Mouse (Mus musculus) yolk sac, embryonic 10.5 days (tissue): ENCODE results near the gene Nlrc4.

ENCODE experiments used
- DNase-seq: peaks from one replicate; pipeline ENCODE4 v3.0.0-alpha.2; 2017; ENCODE audit warnings: low spot score

Gene Nlrc4

GRCm38 (mm10) chr17:74430074-74430473 lies 28.9 kb downstream of the Nlrc4 start:
- DNase-seq = no peak

DNA sequence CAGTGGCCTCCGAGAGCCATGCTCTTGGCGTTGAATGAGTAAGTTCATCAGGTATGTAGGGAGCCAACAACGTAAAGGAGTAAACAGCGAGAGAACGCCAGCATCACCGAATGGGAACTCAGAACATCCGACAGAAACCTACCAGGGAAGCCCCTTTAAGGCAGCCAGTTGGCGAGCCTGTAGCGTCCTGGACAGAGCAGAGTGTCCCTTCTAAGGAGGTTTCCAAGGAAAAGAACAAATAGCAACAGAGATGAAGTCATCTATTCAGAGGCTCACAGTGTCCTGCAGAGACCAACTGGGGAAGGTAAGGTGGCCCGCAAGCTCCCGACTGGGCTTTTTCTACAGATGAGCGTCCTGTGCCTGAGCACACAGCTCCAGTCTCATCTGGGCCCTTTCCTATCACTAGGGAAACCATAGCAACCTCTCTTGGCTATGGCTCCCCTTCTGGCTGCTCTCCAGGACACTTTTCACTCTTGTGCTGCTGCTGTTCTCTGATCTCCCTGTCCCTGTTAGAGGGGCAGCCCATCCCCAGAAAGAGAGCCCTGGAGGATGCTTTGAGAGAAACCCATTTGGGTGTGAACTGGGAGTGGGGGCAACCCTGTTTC lies 34.4 kb downstream of the Nlrc4 start:
- DNase-seq = no peak

DNA sequence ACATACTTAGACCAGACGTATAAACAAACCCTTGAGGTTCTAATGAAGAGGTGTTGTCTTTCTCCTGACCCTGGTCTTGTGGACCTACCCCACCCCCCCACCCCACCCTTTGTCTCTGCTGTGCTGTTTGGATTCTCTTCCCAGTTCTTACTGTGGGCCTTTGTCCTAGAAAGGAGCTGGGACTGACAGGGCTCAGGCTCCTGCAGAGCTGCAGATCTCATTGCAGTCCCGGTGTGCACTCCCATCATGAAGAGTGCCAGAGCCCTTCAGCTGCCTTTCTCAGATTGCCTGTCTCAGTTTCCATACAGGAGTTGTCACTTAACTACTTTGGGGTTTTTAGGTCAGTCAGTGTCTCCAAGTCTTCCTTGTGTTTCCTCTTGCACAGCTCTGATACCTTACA lies 38.3 kb downstream of the Nlrc4 start:
- DNase-seq = no peak

DNA sequence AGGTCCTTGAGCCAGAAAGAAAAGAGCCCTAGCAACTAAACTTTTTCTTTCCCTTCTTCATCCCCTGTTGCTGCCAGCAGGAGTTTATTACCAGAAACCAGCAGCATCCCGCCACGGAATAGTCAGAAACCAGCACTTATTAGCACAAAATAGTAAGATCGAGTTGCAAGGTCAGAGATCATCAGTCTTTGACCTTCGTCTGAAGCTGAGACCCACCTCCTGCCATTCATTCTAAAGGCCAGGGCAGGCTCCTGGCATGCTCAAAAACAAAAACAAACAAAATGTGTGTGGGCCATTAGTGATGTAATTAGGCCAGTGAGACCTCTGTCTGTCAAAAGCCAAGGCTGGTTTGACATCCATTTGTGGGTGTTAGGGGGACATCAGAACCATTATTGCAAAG lies 40.8 kb downstream of the Nlrc4 start:
- DNase-seq = no peak

DNA sequence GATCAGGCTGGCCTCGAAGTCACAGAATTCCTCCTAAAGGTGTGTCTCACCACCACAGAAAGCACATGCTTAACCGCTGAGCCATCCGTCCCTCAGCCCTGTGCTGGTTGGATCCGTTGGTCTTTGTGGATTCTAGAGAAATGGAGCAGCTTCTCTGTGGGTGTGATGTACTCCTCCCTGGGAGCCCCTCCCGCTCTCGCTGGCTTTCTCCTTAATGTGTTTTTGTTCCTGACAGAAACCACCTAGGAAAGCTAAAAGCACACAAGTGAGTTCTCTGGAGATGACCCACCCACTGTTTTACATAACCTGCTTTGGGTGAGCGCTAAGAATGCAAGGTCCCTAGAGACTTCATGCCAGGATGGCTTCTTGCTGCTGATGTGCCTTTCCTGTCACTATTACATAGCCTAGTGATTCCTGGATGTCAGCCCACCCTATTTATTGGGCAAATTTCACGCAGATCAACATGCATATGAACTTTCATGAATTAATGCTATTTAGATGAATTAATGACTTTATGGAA lies 42.0 kb downstream of the Nlrc4 start:
- no peak for DNase-seq

DNA sequence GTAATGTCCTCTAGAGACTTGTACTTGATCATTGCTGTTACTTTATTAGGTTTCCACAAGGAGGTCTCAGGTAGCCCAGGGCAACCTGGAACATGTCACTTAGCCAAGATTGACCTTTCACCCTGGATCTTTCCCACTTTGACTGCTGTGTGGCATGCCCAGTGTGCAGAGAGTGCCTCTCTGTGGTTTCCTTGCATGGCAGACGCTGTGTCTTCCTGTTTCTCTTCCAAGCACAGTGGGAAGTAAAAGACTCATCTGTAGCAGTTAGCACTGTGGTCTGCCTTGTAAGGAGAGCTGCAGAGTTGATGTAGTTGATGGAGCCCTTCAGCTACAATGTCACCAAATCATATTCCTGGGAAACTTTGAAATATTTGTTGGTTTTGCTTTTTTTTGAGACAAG lies 44.3 kb downstream of the Nlrc4 start:
- DNase-seq = no peak

DNA sequence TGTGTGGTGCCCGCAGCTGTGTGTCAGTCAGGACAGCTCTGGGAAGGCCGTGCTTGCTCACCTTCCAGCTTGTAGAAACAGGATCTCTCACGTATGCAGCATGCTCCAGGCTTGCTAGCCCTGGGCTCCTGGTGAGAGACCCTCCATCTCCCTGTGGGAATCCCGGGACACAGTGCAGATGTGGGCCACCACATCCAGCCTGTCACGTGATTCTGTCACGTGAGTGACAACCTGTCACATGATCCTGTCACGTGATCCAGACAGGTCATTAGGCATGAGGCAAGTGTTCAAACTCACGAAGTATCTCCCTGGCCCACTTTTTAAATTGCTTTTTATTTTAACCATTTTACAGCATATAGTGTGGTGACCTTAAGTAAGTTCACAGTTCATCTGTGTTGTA lies 45.6 kb downstream of the Nlrc4 start:
- no peak for DNase-seq

DNA sequence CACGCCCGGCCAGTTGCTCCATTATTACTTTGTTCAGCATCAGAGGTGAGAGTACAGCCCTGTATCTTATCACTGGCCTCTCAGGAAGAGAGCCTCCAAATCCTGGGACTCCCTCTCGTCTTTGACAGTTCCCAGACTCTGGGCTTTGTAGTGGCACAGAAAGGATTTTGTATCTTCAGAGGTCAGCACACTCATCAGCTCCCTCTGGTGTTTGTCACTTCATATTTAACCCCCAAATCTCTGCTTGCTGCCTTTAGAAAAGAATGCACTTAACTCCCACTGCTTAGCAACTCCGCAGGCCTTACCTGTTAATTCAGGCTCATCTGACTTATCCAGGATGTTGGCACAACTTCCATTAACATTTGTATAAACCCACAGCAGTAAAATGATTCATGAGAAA lies 49.2 kb downstream of the Nlrc4 start:
- no peak for DNase-seq

GRCm38 (mm10) chr17:74406487-74406886 lies 52.5 kb downstream of the Nlrc4 start:
- no peak for DNase-seq

DNA sequence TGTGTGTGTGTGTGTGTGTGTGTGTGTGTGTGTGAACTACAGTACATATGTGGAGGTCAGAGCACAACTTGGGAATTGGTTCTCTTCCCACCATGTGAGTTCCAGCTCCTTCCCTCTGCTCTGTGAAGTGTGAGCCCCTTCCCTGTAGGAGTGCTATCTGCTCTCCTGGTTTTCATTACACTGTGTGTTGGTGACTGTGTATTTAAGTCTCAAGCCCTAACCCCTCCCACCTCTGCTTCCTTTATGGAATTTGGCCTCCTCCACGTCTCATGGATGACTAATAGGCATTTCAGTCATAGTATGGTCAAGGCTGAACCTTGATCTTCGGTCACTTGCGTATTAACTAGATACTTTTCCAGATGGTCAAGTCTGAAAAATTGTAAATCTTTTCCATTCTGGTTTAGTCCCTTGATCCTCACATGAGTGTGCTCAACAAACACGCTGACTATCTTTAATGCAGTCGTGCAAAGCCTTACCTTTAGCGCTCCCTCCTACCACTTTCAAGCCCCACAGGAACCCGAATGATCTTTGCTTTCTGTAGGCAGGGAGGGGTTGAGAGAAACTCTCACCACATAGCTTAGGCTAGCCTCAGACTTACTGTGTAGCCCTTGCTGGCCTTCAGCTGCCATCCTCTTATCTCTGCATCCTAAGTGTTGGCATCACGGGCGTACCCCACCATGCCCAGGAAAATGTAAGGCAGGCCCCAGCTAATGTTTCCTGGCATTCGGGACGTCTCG lies 56.3 kb downstream of the Nlrc4 start:
- DNase-seq = peak; percentile 31

GRCm38 (mm10) chr17:74397173-74397572 lies 61.8 kb downstream of the Nlrc4 start:
- no peak for DNase-seq

- no peak for DNase-seq
Measured at GRCm38 (mm10) chr17:74396766-74397165, 62.2 kb downstream of the Nlrc4 start.

DNA sequence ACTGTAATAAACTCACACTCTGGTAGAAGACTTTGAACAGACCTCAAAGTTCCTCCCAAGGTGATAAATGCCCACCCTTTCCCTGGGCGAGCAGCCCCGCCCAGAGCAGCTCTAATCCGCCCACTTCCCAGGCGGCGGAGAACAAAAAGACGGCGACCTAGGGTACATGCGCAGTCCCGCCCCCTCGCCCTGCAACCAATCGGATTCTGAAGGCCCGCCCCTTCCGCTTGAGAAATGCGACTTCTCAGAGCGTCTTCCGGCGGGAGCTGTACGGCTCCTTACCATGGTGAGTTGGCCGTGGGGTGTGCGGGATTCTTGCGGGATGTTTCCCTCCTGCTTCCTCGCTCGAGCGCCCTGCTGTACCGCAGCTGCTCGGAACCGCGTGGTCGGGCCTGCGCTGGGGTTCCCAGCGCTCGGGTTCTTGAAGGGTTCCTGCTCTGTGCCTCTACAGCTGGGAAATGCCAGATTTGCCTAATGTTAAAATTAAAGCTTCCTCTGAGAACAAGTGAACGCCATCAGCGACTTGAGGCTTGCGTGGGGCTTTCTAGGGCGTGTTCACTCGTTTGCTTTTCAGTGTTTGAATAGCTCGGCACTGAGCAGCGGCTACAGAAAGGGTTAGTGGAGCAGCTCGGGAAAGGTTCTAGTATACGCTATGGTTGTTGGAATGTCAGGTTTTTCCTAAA lies 63.4 kb downstream of the Nlrc4 start, which contains the start of gene Slc30a6:
Gene Slc30a6 (plus strand): TSS at position 226 of the 683 bp plus-strand sequence.
- DNase-seq = peak; percentile 96

DNA sequence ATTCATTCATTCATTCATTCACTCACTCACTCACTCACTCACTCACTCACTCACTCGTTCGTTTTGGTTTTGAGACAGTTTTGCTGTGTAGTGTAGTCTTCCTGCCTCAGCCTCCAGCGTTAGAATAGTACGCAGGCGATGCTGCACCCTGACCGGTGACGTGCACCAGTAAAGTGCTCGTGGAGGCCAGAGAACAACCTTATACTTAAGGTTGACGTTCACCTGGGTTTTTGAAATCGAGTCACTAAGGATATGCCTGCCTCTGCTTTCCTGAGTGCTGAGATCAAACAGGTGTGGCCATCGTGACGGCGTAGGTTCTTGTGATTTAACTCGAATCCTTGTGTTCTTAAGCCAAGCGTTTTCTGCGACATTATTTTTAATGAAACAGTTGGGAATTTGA lies 64.1 kb downstream of the Nlrc4 start:
- peak; percentile 38 for DNase-seq

GRCm38 (mm10) chr17:74394381-74394780 lies 64.6 kb downstream of the Nlrc4 start:
- DNase-seq = no peak

DNA sequence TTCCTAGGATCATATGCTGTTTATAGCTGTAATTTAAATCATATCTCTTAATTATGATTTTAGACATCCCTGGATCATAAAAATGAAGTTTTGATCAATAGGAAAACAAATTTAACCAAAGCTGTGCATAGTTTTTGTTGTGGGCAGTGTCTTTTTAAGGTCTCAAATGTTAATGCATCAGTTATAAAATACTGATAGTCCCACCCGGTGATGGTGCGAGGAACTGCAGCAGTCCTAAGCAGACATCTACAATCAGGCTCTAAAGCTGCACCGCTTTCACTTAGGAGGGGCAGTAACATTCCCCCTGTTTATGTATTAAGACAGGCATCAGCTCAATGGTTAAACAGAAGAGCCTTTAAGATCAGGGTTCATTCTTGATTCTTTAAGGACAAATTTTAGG lies 69.1 kb downstream of the Nlrc4 start:
- no peak for DNase-seq

DNA sequence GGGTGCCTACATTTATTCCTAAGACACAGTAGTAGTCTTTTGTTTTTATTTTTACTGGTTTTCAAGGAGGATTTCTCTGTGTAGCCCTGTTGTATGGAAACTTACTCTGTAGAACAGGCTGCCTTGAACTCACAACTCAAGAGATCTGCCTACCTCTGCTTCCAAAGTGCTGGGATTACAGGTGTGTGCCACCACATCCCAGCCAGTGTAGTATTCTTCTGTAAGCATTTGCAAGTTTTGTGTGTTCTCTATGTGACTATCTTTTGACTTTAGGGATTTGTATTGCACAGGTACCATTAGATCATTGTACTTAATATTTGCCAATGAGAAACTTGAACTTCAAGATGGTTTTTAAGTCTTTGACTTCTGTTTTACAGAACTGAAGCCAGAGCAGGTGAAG lies 72.3 kb downstream of the Nlrc4 start:
- DNase-seq = no peak

DNA sequence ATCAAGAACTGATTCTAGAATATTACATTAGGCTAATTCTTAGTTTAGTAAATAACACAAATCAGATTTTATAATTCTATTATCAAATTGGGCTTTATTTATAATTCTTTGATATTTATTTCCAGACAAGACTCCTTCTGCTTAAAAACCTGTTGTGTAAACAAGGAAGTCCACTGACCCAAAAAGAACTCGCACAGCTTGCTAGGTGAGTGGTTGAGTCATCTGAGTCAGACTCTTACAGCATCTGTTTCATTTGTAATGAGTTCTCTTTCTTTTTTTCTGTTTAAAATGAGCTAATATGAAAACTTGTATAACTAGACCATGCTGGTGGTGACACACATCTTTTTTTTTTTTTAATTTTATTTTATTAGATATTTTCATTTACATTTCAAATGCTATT lies 82.0 kb downstream of the Nlrc4 start:
- DNase-seq = no peak
